In the genomic region with DNA sequence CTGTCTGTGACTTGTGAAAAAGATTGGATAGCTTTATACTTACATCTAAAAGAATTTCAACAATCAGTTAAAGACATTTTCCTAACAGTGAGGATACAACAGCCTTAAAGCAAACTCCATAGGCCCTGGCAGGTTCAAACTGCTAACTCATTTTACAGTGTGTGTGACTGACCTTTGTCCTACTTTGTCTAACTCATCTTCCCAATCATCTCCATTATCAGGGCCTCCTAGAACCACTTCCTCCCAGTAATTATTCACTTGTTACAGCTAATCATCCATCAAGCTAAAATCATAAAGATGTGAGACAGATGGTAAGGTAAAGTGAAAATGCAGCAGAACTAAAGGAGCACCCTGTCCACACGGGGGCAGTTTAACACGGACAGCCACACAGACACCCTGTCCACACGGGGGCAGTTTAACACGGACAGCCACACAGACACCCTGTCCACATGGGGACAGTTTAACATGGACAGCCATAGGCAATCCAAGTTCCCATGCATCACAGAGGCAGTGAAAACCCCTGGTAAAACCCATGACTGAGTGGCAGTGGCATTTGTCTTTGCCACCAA, we compare ENCODE assay signal across 9 mouse cellular contexts. TPM values are rescaled to one million over a fixed set of nuclear protein-coding genes. Genes with fewer than 3 reads are reported as not detected.
DNase-seq lines count a peak whose midpoint lies in the region; ATAC-seq lines count a peak whose summit lies in the region.
"Had no signal": no experiment of that assay in that cellular context is flagged by ENCODE, and none has a peak within 500 bp of the region (broad histone marks: within the 10 kb centered on the region; RNA-seq: fewer than 3 reads in every experiment).

No protein-coding gene starts in this region.

- H3K36me3 ChIP-seq in liver, embryonic 13.5 days: no peaks in the 10 kb centered on the region
- H3K36me3 ChIP-seq: forebrain, embryonic 10.5 days had no signal

- ATAC-seq in liver, embryonic 13.5 days (ENCODE audit: low read depth): peak; percentile 59

- H3K27ac ChIP-seq in liver, embryonic 13.5 days: no peak overlapping the region
- H3K27ac ChIP-seq: forebrain, embryonic 10.5 days had no signal

- H3K4me1 ChIP-seq in liver, embryonic 13.5 days (replicated peaks): peaks cover 9% of the 10 kb centered on the region

- H3K9me3 ChIP-seq in liver, embryonic 13.5 days (replicated peaks): no peaks in the 10 kb centered on the region
- H3K9me3 ChIP-seq: forebrain, embryonic 10.5 days had no signal

- H3K9ac ChIP-seq in liver, embryonic 13.5 days: no peak overlapping the region

- H3K4me3 ChIP-seq in liver, embryonic 13.5 days (replicated peaks): no peak overlapping the region
- H3K4me3 ChIP-seq: forebrain, embryonic 10.5 days had no signal

- no peak overlapping the region for H3K4me2 ChIP-seq in liver, embryonic 13.5 days

- no peaks in the 10 kb centered on the region for H3K27me3 ChIP-seq in liver, embryonic 13.5 days

- 25% methylated on average over 4 of the region's 4 CpGs for WGBS in liver, embryonic 13.5 days (ENCODE audit: insufficient replicate concordance)

- peak; percentile 25 for DNase-seq in heart, postnatal 4 days
- DNase-seq in heart, adult 11 months: no peak
- DNase-seq in 3134 (ENCODE audit: extremely low read depth, insufficient read length, low spot score): peak; percentile 19
- peak; percentile 16 for DNase-seq in adrenal gland, postnatal 25 days
- DNase-seq in liver, embryonic 13.5 days: no peak
- DNase-seq in right cerebral cortex, postnatal 10 days (ENCODE audit: low spot score in 2 of 2): no peak
- no peak for DNase-seq in heart, adult 8-10 months (ENCODE audit: low spot score)
- DNase-seq in right cerebral cortex, postnatal 25 days: no peak

RNA-seq across cellular contexts. Expression of gene Angptl1, which starts 23.2 kb away (rescaled TPM):
- total RNA-seq in heart, postnatal 4 days (2021): 1 to 10 TPM; 2.3 to 2.9 TPM
- 5.9 and 9.3 TPM in 2 replicates for total RNA-seq in adrenal gland, postnatal 25 days (2021)
- polyA plus RNA-seq in liver, embryonic 13.5 days (2015; fragmentation: Nextera tagmentation; extraction: Ambion mirVana): 0.23 and 0.48 TPM in 2 replicates
- 1 to 10 TPM; 2.7 to 4.6 (median 3.0) TPM for total RNA-seq in heart, adult 8-10 months (2022)

Comparison
In these comparisons a context has a peak if more than half of its experiments do, and no peak if none do; other contexts are left out.
1. DNase-seq: peak in heart, postnatal 4 days (single experiment), 3134 (single experiment) and adrenal gland, postnatal 25 days (single experiment); none in heart, adult 11 months (single experiment), liver, embryonic 13.5 days (single experiment), right cerebral cortex, postnatal 10 days (0 of 2), heart, adult 8-10 months (single experiment) and right cerebral cortex, postnatal 25 days (single experiment).